Mouse (Mus musculus) forebrain, embryonic 10.5 days (tissue): ENCODE measurements around the gene Nnat. TPM values are rescaled to one million over a fixed set of nuclear protein-coding genes. Genes with fewer than 3 reads are reported as not detected.
A peak's percentile ranks its signal among the peaks of the same experiment; 100 is the strongest.

ENCODE experiments used
- DNase-seq: peaks from one replicate; pipeline ENCODE4 v3.0.0-alpha.2; 2017; ENCODE audit warnings: low spot score; ENCODE audit errors: extremely low spot score
- H3K27ac ChIP-seq: fragments of 300-500 bp; sonication (generic); 2 replicates; pipeline ENCODE4 v1.5.1; 2016; ENCODE audit warnings: mild to moderate bottlenecking
- H3K27me3 ChIP-seq: fragments of 300-500 bp; sonication (generic); 2 replicates; pipeline ENCODE4 v1.6.1; 2016; ENCODE audit warnings: mild to moderate bottlenecking; ENCODE audit not compliant: poor library complexity, severe bottlenecking
- H3K36me3 ChIP-seq: fragments of 300-500 bp; sonication (generic); replicated peaks from 2 replicates; pipeline ENCODE4 v1.6.1; 2016; ENCODE audit warnings: mild to moderate bottlenecking, moderate library complexity
- H3K4me1 ChIP-seq: fragments of 300-500 bp; sonication (generic); 2 replicates; pipeline ENCODE4 v1.6.1; 2016
- H3K4me3 ChIP-seq: fragments of 300-500 bp; sonication (generic); 2 replicates; pipeline ENCODE4 v1.5.1; 2016; ENCODE audit warnings: mild to moderate bottlenecking, moderate library complexity
- H3K9me3 ChIP-seq: fragments of 300-500 bp; sonication (generic); 2 replicates; pipeline ENCODE4 v1.6.1; 2016; ENCODE audit warnings: mild to moderate bottlenecking, moderate library complexity
- WGBS: fragments of 180-500 bp; shearing (Covaris S2); methylation state at CpG from one replicate; pipeline ENCODE4 v1.1.7; 2016; 5-methylcytosine and 5-hydroxymethylcytosine counted together
- polyA plus RNA-seq: library from polyadenylated mRNA; unstranded; fragments of >200 nt; fragmentation: Nextera tagmentation; extraction: Ambion mirVana; gene quantifications from 2 replicates; pipeline ENCODE4 v1.2.1, GENCODE M21; 2016

The Nnat gene
- polyA plus RNA-seq, 1 experiment from 2014 or later: 2,173 TPM

DNA sequence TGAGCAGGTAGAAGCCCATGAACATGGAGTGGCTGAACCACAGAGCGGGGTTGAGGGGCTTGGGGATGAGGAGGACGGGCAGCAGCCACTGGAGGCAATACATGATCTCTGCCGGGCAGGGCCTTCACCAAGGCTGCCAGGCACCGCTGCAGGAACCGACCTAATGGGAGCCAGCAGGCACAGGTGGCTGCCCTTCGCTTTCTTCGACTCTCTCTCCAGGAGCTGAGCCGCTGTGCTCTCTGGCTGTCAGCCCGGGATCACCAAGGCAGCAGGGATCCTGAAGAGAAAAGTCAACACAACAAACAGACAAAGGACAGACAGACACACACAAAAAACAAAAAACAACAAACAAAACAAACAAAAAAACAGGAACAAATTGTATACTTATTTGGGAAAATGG, 1.8 kb upstream of the Nnat start:
- Histone ChIP-seq H3K27me3 (no peaks in the 10 kb centered on the region), H3K9me3 (peaks cover 54% of the 10 kb centered on the region), H3K4me3 (no peak overlapping the region), H3K27ac (peak overlapping the region; percentile 13; the same call in 1 of the 2 replicates), H3K4me1 (peaks cover 80% of the 10 kb centered on the region), H3K36me3 (peaks cover 74% of the 10 kb centered on the region)
- no peak for DNase-seq
- 76% methylated on average over 9 of the region's 9 CpGs for WGBS

DNA sequence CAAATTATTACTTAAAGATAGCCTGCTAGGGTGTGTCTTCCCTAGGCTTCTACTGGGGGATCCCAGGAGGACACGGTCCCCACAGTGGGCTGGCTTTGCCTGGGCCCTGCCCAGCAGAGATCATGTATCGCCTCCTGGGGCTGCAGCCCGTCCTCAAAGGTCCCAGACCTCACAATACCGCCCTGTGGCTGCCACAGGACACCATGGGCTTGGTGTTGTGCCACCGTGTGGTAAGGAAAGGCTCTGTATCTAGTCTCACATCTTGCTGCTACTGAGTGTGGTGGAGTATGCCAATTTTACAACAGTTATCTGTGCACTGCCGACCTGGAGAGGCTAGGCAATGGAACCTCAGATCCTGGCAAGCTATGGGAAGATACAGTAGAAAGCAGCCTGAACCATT, 1.4 kb upstream of the Nnat start:
- 44% methylated on average over 6 of the region's 6 CpGs for WGBS
- no peak overlapping the region for H3K4me3 ChIP-seq
- H3K4me1 ChIP-seq: peaks cover 81% of the 10 kb centered on the region
- H3K27ac ChIP-seq: peak overlapping the region; percentile 10
- H3K27me3 ChIP-seq: no peaks in the 10 kb centered on the region
- peaks cover 78% of the 10 kb centered on the region for H3K36me3 ChIP-seq
- peaks cover 55% of the 10 kb centered on the region for H3K9me3 ChIP-seq
- DNase-seq: no peak

DNA sequence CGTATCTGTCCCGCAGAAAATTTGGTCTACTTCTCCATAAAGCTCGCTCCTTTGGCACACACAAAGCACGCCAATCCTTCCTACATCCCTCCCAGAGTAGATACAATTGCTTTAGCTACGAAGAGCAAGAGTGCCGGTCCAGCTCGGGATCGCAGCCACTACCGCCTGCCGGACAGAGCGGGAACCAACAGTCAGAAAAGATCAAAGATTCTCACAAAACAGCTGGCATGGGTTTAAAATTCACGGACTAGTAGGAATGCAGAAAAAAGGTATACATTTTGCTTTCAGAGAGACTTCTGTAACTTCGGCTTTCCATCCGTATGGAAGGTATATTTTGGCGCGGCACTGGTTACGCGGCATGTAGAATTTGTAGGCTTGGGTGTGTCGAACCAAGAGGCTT, 438 bp upstream of the Nnat start:
- H3K27me3 ChIP-seq: no peaks in the 10 kb centered on the region
- peak overlapping the region; percentile 69 for H3K4me3 ChIP-seq
- H3K36me3 ChIP-seq: peaks cover 86% of the 10 kb centered on the region
- 48% methylated on average over 19 of the region's 19 CpGs for WGBS
- peaks cover 82% of the 10 kb centered on the region for H3K4me1 ChIP-seq
- H3K27ac ChIP-seq: peak overlapping the region; percentile 91
- H3K9me3 ChIP-seq: peaks cover 55% of the 10 kb centered on the region
- no peak for DNase-seq

DNA sequence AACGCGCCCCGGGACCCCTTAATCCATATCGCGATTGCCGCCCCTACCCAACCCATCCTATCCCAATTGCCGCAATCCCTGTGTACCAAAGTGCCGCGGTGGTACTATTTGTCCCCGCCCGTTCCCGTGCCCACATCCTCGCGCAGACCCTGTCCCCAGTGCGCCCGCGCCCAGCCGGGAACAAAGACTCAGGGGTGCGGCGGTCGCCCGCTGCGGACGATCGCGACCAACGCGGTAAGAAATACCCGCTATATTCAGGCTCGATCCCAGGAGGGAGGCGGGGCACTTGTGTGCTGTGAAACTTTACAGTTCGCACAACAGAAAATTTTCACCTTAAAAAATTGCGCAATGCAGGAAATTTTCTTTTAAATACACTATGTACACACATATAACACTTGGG, 424 bp downstream of the Nnat start:
- Histone ChIP-seq H3K4me1 (peaks cover 85% of the 10 kb centered on the region), H3K36me3 (peaks cover 86% of the 10 kb centered on the region)

DNA sequence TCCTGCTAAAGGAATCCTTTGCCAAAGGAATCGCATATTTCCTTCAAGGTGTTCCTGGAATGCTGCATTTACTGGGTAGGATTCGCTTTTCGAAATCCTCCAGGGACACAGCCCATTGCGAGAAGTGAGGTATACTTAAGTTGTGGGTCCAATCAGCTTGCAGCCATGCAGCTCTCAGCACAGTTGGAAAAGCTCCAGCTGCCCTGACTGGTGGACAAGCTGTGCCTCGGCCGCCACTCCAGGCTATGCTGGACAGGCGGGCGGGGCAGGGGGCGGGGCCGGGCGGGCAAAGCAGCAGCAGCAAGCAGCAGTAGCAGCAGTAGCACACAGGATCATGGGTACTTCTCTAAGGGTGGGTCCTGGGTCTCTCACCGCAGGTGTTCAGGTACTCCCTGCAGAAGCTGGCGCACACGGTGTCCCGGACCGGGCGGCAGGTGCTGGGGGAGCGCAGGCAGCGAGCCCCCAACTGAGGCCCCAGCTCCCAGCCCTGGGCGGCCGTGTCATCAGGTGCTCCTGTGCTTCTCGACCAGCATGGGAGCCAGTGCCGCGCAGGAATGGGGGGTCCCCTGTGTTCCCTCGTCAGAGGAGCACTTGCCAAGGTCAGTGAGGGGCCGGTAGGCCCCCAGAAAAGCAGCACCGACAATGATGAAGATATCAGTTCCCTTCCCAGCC, 1.4 kb downstream of the Nnat start:
- WGBS: 62% methylated on average over 27 of the region's 27 CpGs

More for the DNA sequence above, 424 bp downstream of the Nnat start:
- WGBS: 44% methylated on average over 33 of the region's 33 CpGs
- Histone ChIP-seq H3K9me3 (peaks cover 55% of the 10 kb centered on the region), H3K27ac (peak overlapping the region; percentile 91), H3K27me3 (no peaks in the 10 kb centered on the region), H3K4me3 (peak overlapping the region; percentile 69)
- DNase-seq: no peak

DNA sequence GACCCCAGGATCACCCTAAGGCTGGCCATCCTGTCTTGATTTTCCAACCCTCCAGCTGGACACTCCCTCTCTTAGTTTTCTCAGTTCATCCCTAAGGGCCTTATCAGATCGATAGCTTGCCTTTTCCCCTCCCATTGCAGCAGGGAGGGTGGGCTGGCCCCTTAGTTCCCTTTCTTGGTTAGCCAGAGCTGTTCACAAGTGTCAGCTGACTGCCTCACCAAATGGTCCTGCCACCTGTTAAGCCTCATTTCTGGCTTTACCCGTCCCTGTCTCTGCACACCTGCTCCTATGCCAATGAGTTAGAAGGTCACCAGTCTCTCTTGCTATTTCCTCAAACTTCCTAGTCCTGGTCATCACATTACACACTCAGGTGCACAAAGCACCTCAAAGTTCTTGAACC, 3.2 kb downstream of the Nnat start:
- WGBS: 55% methylated on average over 2 of the region's 2 CpGs
- Histone ChIP-seq H3K36me3 (peaks cover 61% of the 10 kb centered on the region), H3K4me1 (peaks cover 85% of the 10 kb centered on the region), H3K9me3 (peaks cover 50% of the 10 kb centered on the region), H3K27me3 (no peaks in the 10 kb centered on the region), H3K27ac (peak overlapping the region; percentile 36; the same call in 1 of the 2 replicates), H3K4me3 (peak overlapping the region; percentile 69; the same call in 1 of the 2 replicates)
- DNase-seq: no peak

More for the DNA sequence above, 1.4 kb downstream of the Nnat start:
- H3K9me3 ChIP-seq: peaks cover 55% of the 10 kb centered on the region
- H3K4me1 ChIP-seq: peaks cover 86% of the 10 kb centered on the region
- peaks cover 78% of the 10 kb centered on the region for H3K36me3 ChIP-seq
- peak overlapping the region; percentile 69 for H3K4me3 ChIP-seq
- H3K27me3 ChIP-seq: no peaks in the 10 kb centered on the region
- DNase-seq: peak; percentile 73
- H3K27ac ChIP-seq: peak overlapping the region; percentile 76

DNA sequence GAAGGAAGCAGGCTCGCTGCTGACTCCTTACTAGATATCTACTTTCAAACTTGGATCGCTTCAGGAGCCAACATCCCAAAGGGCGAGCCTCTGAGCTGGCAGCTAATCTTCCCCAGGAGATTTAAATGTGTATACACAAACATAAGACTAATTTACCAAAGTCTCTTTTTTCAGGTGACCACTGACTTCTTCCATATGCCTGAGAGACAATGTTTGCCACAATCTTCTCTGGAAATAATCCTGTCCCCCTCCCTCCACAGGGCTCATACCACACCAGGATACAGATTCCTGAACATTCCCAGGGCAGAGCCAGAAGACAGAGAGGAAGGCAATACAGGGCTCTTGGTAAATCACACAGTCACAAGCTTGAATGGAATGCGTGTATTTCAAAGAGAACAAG, 4.8 kb downstream of the Nnat start:
- Histone ChIP-seq H3K27ac (peak overlapping the region; percentile 99; the same call in 1 of the 2 replicates), H3K36me3 (peaks cover 44% of the 10 kb centered on the region), H3K4me1 (peaks cover 81% of the 10 kb centered on the region), H3K9me3 (peaks cover 33% of the 10 kb centered on the region), H3K27me3 (no peaks in the 10 kb centered on the region), H3K4me3 (peak overlapping the region; percentile 98)
- DNase-seq: no peak
- 87% methylated on average over 4 of the region's 4 CpGs for WGBS

DNA sequence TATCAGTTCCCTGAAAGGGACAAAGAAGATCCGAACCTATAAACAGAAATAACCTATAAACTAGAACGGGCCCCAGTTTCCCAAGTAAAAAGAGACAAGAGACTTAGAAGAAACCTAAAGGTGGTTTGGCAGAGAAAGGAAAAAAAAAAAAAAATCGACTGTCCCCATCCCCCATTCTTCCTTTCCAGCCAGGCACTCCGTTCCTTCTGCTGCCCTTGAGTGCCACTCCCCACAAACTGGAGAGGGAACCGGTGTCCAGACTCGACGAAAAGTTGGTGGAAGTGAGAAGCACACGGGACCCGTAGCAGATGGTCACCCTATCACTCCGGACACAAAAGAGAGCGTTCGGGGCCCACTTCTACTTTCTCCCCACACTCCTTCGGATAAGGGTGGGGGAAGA, 5.6 kb downstream of the Nnat start:
- Histone ChIP-seq H3K9me3 (peaks cover 26% of the 10 kb centered on the region), H3K27me3 (no peaks in the 10 kb centered on the region), H3K27ac (peak overlapping the region; percentile 99), H3K36me3 (peaks cover 36% of the 10 kb centered on the region), H3K4me1 (peaks cover 87% of the 10 kb centered on the region), H3K4me3 (peak overlapping the region; percentile 98)
- 6% methylated on average over 13 of the region's 13 CpGs for WGBS
- no peak for DNase-seq

DNA sequence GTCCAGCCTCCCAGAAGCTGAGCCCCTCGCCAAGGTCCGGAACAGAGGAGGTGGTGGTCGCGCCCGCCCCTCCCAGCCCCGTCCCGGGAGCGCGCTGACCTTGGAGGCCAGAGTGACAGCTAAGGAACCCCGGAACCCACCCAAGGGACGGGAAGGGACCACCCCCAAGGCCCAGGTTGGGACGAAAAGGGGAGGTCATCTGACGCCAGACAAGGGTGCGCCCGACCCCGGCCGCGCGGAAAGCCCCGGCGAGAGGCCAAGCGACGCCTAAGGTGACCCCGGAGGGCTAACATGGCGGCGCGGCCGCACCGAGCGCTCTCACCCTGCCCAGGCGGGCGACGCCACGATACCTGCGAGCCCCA, 6.0 kb downstream of the Nnat start:
- Histone ChIP-seq H3K9me3 (peaks cover 22% of the 10 kb centered on the region), H3K27ac (peak overlapping the region; percentile 99), H3K36me3 (peaks cover 34% of the 10 kb centered on the region), H3K4me3 (peak overlapping the region; percentile 98), H3K4me1 (peaks cover 91% of the 10 kb centered on the region), H3K27me3 (no peaks in the 10 kb centered on the region)
- under 1% methylated on average over 35 of the region's 35 CpGs for WGBS
- no peak for DNase-seq

DNA sequence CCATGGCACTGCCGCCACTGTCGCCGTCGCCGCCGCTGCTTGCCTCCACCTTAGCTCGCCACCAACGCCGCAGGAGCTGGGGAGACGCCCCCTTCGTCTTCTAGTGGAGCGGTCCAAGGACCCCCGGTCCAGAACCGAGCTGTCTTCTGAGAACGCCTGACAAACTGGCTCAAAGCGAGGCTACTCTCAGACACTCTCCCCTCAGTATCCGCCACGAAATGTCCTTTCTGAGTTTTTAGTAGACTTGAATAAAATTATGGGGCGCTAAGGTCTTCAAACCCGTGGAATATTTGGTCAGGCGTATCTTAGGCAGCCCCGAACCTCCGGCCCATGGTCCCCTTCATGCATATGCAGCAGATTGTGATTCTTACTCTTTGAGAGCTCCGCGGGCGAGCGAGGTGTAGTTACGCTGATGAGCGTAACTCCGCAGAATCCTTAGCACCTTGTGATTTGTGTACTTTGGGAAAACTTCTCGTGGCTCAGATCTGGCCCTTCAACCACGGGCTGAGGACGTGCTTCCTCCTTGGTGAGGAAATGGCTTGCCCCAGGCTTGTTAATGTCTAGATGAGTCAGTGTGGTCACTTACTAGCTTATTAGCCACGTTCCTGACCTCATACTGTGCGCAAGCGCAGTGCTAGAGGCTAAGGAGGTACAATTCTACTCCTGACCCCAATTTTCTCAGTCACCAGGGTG, 6.5 kb downstream of the Nnat start:
- WGBS: under 1% methylated on average over 36 of the region's 36 CpGs
- Histone ChIP-seq H3K27ac (peak overlapping the region; percentile 99), H3K4me1 (peaks cover 92% of the 10 kb centered on the region), H3K27me3 (no peaks in the 10 kb centered on the region), H3K4me3 (peak overlapping the region; percentile 98), H3K36me3 (peaks cover 29% of the 10 kb centered on the region), H3K9me3 (peaks cover 17% of the 10 kb centered on the region)
- DNase-seq: peak; percentile 88

DNA sequence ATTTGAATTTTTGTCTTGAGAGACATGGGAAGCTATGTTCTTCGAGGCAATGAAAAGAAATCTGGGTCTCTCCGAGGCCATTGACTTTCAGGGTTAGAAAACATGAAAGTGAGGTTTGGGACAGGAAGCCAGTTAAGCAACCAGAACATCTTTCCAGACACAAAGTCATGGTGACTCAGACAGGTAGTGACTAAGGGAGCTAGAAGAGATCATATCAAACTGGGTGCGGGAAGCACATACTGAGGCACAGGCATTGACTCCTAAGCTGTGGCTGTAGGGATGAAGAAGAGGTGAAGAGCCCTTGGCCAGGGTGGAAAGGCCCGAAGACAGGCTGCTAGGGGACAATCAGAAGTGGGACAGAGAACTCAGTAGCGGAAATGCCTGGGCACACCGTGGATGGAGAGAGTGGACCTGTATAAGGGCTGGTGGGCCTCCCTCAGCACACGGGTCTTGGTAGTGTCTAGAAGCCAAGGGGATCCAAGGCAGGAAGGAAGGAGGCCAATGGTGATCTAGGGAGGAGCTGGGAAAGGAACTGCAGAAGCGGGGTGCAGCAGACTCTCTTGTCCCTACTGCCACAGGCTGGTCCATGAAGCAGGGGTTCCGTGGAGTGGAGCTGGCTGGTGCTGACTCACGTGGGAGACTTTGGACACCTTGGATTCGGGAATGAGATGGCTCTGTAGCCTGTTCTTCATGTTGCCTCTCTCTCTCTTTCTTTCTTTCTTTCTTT, 7.5 kb downstream of the Nnat start:
- peak overlapping the region; percentile 99 for H3K27ac ChIP-seq

DNA sequence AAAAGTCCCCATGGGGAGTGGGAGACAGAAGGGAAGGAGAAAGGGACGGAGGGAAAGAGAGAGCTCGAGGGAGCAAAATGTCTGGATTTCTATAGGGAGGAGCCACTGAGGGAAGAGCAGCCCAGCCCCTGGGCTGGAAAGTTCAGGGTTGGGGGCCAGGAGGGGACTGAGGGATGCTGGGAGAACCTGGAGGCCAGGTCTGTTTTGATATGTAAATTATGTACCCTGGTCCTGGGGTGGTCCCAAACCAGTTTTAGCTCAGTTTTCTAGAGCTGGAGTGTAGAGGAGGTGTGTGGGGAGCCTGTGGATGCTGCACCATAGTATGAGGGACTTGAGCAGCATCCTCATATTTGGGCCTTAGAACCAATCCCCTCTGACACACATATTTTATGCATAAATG, 9.0 kb downstream of the Nnat start:
- Histone ChIP-seq H3K4me1 (peaks cover 67% of the 10 kb centered on the region), H3K27ac (peak overlapping the region; percentile 69), H3K4me3 (no peak overlapping the region), H3K9me3 (no peaks in the 10 kb centered on the region), H3K27me3 (peaks cover 9% of the 10 kb centered on the region; the same call in 1 of the 2 replicates), H3K36me3 (peaks cover 4% of the 10 kb centered on the region)
- no peak for DNase-seq
- WGBS: 39% methylated on average over 2 of the region's 2 CpGs

More for the DNA sequence above, 7.5 kb downstream of the Nnat start:
- Histone ChIP-seq H3K9me3 (peaks cover 7% of the 10 kb centered on the region; the same call in 1 of the 2 replicates), H3K4me3 (peak overlapping the region; percentile 98), H3K36me3 (peaks cover 19% of the 10 kb centered on the region), H3K4me1 (peaks cover 82% of the 10 kb centered on the region), H3K27me3 (peaks cover 3% of the 10 kb centered on the region; the same call in 1 of the 2 replicates)
- DNase-seq: no peak
- 86% methylated on average over 11 of the region's 11 CpGs for WGBS
